Mouse (Mus musculus) lung, adult 10 weeks (tissue): ENCODE data around the gene Il34. TPM values are rescaled to one million over a fixed set of nuclear protein-coding genes. Genes with fewer than 3 reads are reported as not detected.

Source experiments
- polyA plus RNA-seq: library from polyadenylated mRNA; stranded (reverse); fragments of 350-450 nt; fragmentation: Illumina TruSeq; extraction: RNeasy Lipid Tissue Mini Kit (QIAGEN cat#74804); gene quantifications from one replicate; pipeline ENCODE4 v1.2.3, GENCODE M21; 2014; ENCODE audit warnings: low read depth, low replicate concordance; ENCODE audit not compliant: insufficient read depth

Gene Il34
- polyA plus RNA-seq, result 13.5 TPM

DNA sequence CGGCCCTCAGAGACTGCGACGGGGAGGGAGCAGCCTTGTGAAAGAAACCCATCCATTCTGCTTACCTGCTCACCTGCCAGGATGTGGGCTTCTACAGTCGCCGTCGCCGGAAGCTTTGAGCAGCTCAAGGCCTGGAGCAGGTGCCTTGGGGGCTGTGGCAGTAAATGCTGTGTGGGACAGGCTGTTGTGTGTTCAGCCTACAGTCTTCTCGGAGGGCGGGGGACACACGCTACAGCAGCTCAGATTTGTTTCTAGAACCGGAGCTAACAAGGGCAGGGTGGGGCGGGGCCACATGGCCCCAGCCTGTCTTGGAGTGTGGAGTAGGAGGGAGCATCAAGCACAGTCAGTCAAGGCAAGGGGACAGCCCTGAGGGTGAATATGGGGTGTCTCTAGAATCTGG is at the start of gene Il34:
Gene Il34, minus strand, starts transcription at position 256 of the 400 bp plus-strand sequence.

DNA sequence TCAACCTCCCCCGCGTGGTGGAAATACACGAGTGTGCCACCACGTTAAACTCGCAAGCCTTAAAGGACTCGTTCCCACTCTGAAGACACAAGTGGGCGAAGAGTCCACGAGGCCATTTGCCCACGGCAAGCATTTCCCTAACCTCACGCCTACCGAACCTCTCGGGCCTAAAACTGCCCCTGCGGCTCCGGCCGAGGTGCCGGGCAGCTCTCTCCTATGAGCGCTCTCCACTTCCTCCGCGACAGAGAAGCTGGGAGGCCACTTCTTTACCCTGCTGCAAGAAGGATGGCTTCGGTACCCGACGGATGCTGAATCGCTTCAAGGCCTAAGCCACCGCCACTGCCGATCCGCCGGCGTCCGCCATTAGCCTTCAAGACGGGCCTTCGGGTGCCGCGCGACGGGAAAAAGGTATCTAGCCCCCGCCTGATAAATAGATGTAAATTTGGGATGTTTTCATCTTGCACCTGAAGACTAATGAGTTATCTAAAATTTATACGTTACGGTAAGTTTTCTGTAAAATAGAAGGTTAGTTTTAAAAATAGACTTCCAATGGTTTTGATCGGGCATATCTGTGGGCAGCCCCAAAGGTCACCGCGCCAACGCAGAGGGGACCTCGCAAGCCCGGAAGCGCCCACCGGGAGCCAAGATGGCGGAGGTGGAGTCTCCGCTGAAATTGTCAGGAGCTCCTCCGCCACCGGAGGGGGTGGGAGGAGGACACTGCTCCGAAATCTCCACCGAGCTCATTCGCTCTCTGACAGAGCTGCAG is 40.9 kb upstream of the Il34 start, which contains the start of the genes Cog4 and Sf3b3:
Gene Cog4, plus strand, starts transcription at position 196 of the 766 bp plus-strand sequence.
Gene Sf3b3, minus strand, starts transcription at position 383 of the 766 bp plus-strand sequence.

DNA sequence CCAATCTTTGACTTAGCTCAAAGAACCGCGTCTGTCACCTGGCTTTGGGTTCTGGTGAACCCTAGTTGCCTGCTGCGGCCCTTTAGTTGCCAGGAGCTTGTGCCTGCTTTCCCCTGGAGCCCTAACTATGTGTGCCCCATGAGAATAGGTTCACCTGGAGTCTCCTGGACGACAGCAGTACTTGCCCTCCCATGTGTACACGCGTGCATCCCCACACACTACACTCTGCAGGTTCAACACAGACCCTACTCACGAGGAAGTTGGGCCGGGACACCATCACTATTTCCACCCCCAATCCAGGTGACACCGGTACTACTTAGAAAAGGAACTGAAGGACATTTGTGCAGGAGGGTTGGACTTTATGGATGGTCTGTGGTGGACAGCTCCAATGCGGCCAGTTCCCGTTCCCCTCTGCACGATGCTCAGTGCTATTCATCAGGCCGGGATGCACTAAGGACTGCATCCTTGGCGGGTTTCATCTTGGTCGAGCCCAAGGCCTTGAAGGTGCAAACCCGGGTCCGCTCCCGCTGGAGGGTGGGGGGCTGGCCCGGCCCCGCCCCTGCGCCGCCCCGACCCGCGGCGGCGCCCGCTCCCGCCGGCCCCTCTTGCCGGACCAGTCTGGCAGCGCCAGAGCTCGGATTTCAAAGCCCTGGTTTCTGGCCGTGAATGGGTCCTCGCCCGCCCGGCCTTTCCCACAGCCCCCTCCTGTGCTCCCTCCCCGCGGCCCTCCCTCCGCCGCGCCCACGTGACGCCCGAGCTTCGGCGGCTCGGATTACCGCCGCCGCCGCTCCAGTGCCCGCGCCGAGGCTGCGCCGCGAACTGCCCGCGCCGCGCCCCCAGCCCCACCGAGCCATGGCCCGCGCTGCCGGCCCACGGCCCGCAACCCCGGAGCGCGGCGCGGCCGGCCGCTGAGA is 84.8 kb downstream of the Il34 start, which contains the start of gene Mtss1l:
Gene Mtss1l, plus strand, starts transcription at position 792 of the 914 bp plus-strand sequence.

Other genes with a start within 250 kb of the Il34 start
- gene Vac14, start 187.3 kb downstream of the Il34 start, polyA plus RNA-seq, result 11.4 TPM
- gene Mtss1l, start 84.4 kb downstream of the Il34 start, polyA plus RNA-seq, result 13.3 TPM
- 21.9 TPM for gene Cog4, start 40.7 kb upstream of the Il34 start, polyA plus RNA-seq
- gene Sf3b3, start 40.9 kb upstream of the Il34 start, polyA plus RNA-seq, result 20.4 TPM
- gene Fuk, start 96.6 kb upstream of the Il34 start, polyA plus RNA-seq, result 4.0 TPM
- 12.6 TPM for gene St3gal2, start 114.0 kb upstream of the Il34 start, polyA plus RNA-seq
- 18.5 TPM for gene Ddx19a, start 191.9 kb upstream of the Il34 start, polyA plus RNA-seq
- 3.5 TPM for gene Ddx19b, start 225.8 kb upstream of the Il34 start, polyA plus RNA-seq
- 17.0 TPM for gene Aars, start 227.2 kb upstream of the Il34 start, polyA plus RNA-seq